Mouse (Mus musculus): Measurements from ENCODE around the gene Crb2. TPM values are rescaled to one million over a fixed set of nuclear protein-coding genes. Genes with fewer than 3 reads are reported as not detected.
A peak's percentile ranks its signal among the peaks of the same experiment; 100 is the strongest.

Crb2 gene
- polyA plus RNA-seq, 1 experiment from 2014 or later = 6.3 TPM

- H3K9me3 ChIP-seq (ENCODE audit: control insufficient read depth, low read length) = no peaks in the 10 kb centered on the region
- no peak overlapping the region for H3K4me2 ChIP-seq (replicated peaks)
- H3K4me1 ChIP-seq (replicated peaks; ENCODE audit: control insufficient read depth, insufficient read depth, low read length) = peaks cover 9% of the 10 kb centered on the region
- no peak overlapping the region for H3K9ac ChIP-seq
- ATAC-seq (ENCODE audit: low FRiP score) (no peak), DNase-seq (ENCODE audit: low spot score) (no peak)
- no peak overlapping the region for H3K4me3 ChIP-seq (replicated peaks; ENCODE audit: low read length)
- no peaks in the 10 kb centered on the region for H3K36me3 ChIP-seq (replicated peaks; ENCODE audit: control insufficient read depth, insufficient read depth)
- H3K27ac ChIP-seq = no peak overlapping the region
- no peaks in the 10 kb centered on the region for H3K27me3 ChIP-seq (ENCODE audit: control insufficient read depth, insufficient read depth, low read length)
- 96% methylated on average over 3 of the region's 3 CpGs for WGBS
Observed at GRCm38 (mm10) chr2:37836926-37837325, 60.9 kb downstream of the Crb2 start.

DNA sequence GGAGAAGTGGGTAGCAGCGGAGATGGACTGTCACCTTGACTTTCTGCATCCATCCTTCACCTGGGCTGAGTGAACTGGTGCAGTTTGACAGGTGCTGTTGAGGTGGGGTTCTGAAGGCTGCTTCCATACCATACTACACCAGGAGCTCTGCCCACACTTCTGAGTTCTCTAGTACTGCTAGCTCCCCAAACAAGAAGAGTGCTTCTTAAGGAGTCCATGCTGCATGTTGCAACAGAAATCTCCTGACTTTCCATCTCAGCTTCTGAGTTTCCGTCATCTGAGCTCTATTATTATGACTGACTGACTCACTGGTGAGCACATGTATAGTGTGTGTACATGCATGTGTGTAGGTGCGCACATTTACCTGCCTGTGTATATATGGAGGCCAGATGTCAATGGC, 61.5 kb downstream of the Crb2 start:
- Histone ChIP-seq H3K4me2 (replicated peaks) (no peak overlapping the region), H3K27me3 (ENCODE audit: control insufficient read depth, insufficient read depth, low read length) (no peaks in the 10 kb centered on the region), H3K36me3 (replicated peaks; ENCODE audit: control insufficient read depth, insufficient read depth) (no peaks in the 10 kb centered on the region), H3K4me1 (replicated peaks; ENCODE audit: control insufficient read depth, insufficient read depth, low read length) (peaks cover 10% of the 10 kb centered on the region), H3K9me3 (ENCODE audit: control insufficient read depth, low read length) (no peaks in the 10 kb centered on the region), H3K4me3 (replicated peaks; ENCODE audit: low read length) (no peak overlapping the region), H3K9ac (no peak overlapping the region), H3K27ac (no peak overlapping the region)
- ATAC-seq (ENCODE audit: low FRiP score) = no peak
- DNase-seq (ENCODE audit: low spot score) = no peak
- WGBS = 97% methylated on average over 3 of the region's 3 CpGs

GRCm38 (mm10) chr2:37838202-37838984, 62.3 kb downstream of the Crb2 start:
- H3K27me3 ChIP-seq (ENCODE audit: control insufficient read depth, insufficient read depth, low read length) = no peaks in the 10 kb centered on the region
- no peak overlapping the region for H3K27ac ChIP-seq
- WGBS = 89% methylated on average over 7 of the region's 7 CpGs
- no peak overlapping the region for H3K9ac ChIP-seq
- no peak overlapping the region for H3K4me2 ChIP-seq (replicated peaks)
- ATAC-seq (ENCODE audit: low FRiP score) (no peak), DNase-seq (ENCODE audit: low spot score) (no peak)
- H3K4me3 ChIP-seq (replicated peaks; ENCODE audit: low read length) = no peak overlapping the region
- H3K36me3 ChIP-seq (replicated peaks; ENCODE audit: control insufficient read depth, insufficient read depth) = no peaks in the 10 kb centered on the region
- no peaks in the 10 kb centered on the region for H3K9me3 ChIP-seq (ENCODE audit: control insufficient read depth, low read length)
- H3K4me1 ChIP-seq (replicated peaks; ENCODE audit: control insufficient read depth, insufficient read depth, low read length) = peaks cover 11% of the 10 kb centered on the region

DNA sequence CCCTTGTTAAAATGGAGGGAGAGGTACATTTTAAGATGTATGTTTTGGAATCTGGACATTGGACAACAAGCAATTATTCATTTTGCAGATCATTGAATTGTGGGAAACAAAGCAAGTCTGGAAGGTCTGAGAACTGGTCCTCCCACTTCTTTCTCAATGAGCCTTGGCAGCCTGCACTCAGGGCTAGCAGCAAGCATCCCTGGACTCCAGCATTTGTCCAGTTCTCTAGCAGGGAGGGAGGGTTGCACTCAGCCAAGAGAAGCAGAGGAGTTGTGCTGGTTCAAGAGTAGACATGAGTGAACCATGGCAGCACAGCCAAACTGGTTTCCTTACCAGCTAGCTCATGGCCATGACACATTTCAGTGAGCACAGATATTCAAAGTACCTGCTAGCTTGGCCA, 63.9 kb downstream of the Crb2 start:
- Histone ChIP-seq H3K4me1 (replicated peaks; ENCODE audit: control insufficient read depth, insufficient read depth, low read length) (peaks cover 14% of the 10 kb centered on the region), H3K4me2 (replicated peaks) (no peak overlapping the region), H3K36me3 (replicated peaks; ENCODE audit: control insufficient read depth, insufficient read depth) (no peaks in the 10 kb centered on the region), H3K4me3 (replicated peaks; ENCODE audit: low read length) (no peak overlapping the region), H3K27me3 (ENCODE audit: control insufficient read depth, insufficient read depth, low read length) (no peaks in the 10 kb centered on the region), H3K9ac (no peak overlapping the region), H3K9me3 (ENCODE audit: control insufficient read depth, low read length) (no peaks in the 10 kb centered on the region), H3K27ac (no peak overlapping the region)
- no peak for ATAC-seq (ENCODE audit: low FRiP score)
- DNase-seq (ENCODE audit: low spot score) = no peak

GRCm38 (mm10) chr2:37842151-37842569, 66.1 kb downstream of the Crb2 start:
- peaks cover 14% of the 10 kb centered on the region for H3K4me1 ChIP-seq (replicated peaks; ENCODE audit: control insufficient read depth, insufficient read depth, low read length)
- H3K27me3 ChIP-seq (ENCODE audit: control insufficient read depth, insufficient read depth, low read length) = no peaks in the 10 kb centered on the region
- H3K9ac ChIP-seq = 0 out of 2 replicates have a peak overlapping the region, but pooled peaks have one; percentile 9
- no peaks in the 10 kb centered on the region for H3K36me3 ChIP-seq (replicated peaks; ENCODE audit: control insufficient read depth, insufficient read depth)
- no peaks in the 10 kb centered on the region for H3K9me3 ChIP-seq (ENCODE audit: control insufficient read depth, low read length)
- H3K4me3 ChIP-seq (replicated peaks; ENCODE audit: low read length) = no peak overlapping the region
- DNase-seq (ENCODE audit: low spot score) = peak; percentile 53
- WGBS = 3% methylated on average over 7 of the region's 7 CpGs
- ATAC-seq (ENCODE audit: low FRiP score) = peak; percentile 79
- H3K27ac ChIP-seq = peak overlapping the region; percentile 86
- no peak overlapping the region for H3K4me2 ChIP-seq (replicated peaks)

DNA sequence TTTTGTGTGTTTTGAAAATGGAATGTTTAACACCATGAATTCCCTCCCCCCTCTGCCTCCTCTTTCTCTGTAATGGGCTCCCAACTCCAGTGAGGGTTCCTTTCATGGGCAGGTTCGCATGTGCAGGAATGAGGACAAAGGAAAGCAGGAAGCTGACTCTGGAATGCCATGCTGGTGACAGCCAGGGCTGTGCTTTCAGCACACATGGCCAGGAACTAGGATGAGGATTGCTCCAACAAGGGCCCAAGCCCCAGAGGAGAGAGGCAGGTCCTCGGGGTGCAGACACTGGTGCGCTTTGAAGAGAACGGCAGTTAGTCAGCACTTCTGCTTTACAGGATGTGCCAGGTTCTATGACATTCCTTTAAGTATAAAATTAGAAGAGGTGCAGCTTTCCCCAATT, 66.7 kb downstream of the Crb2 start:
- H3K27ac ChIP-seq = peak overlapping the region; percentile 86
- no peak overlapping the region for H3K4me3 ChIP-seq (replicated peaks; ENCODE audit: low read length)
- no peak for DNase-seq (ENCODE audit: low spot score)
- no peak overlapping the region for H3K4me2 ChIP-seq (replicated peaks)
- ATAC-seq (ENCODE audit: low FRiP score) = no peak
- no peaks in the 10 kb centered on the region for H3K9me3 ChIP-seq (ENCODE audit: control insufficient read depth, low read length)
- H3K4me1 ChIP-seq (replicated peaks; ENCODE audit: control insufficient read depth, insufficient read depth, low read length) = peaks cover 14% of the 10 kb centered on the region
- 23% methylated on average over 4 of the region's 4 CpGs for WGBS
- no peaks in the 10 kb centered on the region for H3K27me3 ChIP-seq (ENCODE audit: control insufficient read depth, insufficient read depth, low read length)
- peak overlapping the region; percentile 9; the same call in 1 of the 2 replicates for H3K9ac ChIP-seq
- no peaks in the 10 kb centered on the region for H3K36me3 ChIP-seq (replicated peaks; ENCODE audit: control insufficient read depth, insufficient read depth)

Other genes with a start within 250 kb of the Crb2 start
- 132 and 141 TPM in 2 replicates for gene Strbp, start 72.4 kb upstream of the Crb2 start, polyA plus RNA-seq (2014; fragmentation: Nextera tagmentation; extraction: Ambion mirVana)

All from hindbrain, embryonic 14.5 days (tissue).